Mouse (Mus musculus) lung, adult 2 months (tissue): ENCODE measurements around the gene Gpr33.

Experiments used
- CTCF ChIP-seq: fragments of 200-500 bp; IDR thresholded peaks from 2 replicates; pipeline ENCODE4 v1.5.1; 2011; ENCODE audit warnings: mild to moderate bottlenecking, low read length, control low read depth; ENCODE audit not compliant: insufficient read depth
- POLR2A ChIP-seq: fragments of 200-500 bp; IDR thresholded peaks from 2 replicates; pipeline ENCODE4 v1.6.1; 2011; ENCODE audit warnings: low read depth, mild to moderate bottlenecking, control low read depth, low read length, borderline replicate concordance; ENCODE audit errors: extremely low read depth

- TF ChIP-seq CTCF (no peak), POLR2A (no peak)
These were observed 17.3 kb downstream of the Gpr33 start for GRCm38 (mm10) chr12:52010630-52010961.
